Mouse (Mus musculus) CH12.LX (cell line): ENCODE measurements around the gene Hoxc8. TPM values are rescaled to one million over a fixed set of nuclear protein-coding genes. Genes with fewer than 3 reads are reported as not detected.

Experiments used
- DNase-seq: peaks from one replicate; pipeline ENCODE4 v3.0.0-alpha.2; 2013; ENCODE audit errors: extremely low read depth
- H3K27ac ChIP-seq: 2 replicates; pipeline ENCODE4 v1.5.1; 2012; ENCODE audit warnings: low read depth, mild to moderate bottlenecking, control low read depth, moderate library complexity; ENCODE audit not compliant: insufficient read depth
- H3K27me3 ChIP-seq: replicated peaks from 2 replicates; pipeline ENCODE3; 2012; ENCODE audit warnings: inconsistent platforms
- H3K36me3 ChIP-seq, 2 experiments: replicated peaks in 1 of 2; 2 replicates each; pipeline versions ENCODE3 to v1.6.1; 2012; ENCODE audit warnings: inconsistent platforms in 1 of 2, low read length in 1 of 2, mild to moderate bottlenecking in 1 of 2, mixed read lengths in 1 of 2, moderate library complexity in 1 of 2; ENCODE audit not compliant: control insufficient read depth in 1 of 2, insufficient read depth in 1 of 2
- H3K4me1 ChIP-seq, 2 experiments: 2 replicates each; pipeline ENCODE4 v1.6.1; 2012; ENCODE audit warnings: inconsistent platforms in 1 of 2, moderate library complexity in 1 of 2; ENCODE audit not compliant: insufficient read depth in 2 of 2, control insufficient read depth in 1 of 2
- H3K4me2 ChIP-seq: 2 replicates; pipeline ENCODE4 v1.6.1; 2012; ENCODE audit warnings: low read depth, mild to moderate bottlenecking, control low read depth; ENCODE audit not compliant: poor library complexity, insufficient read depth, severe bottlenecking
- H3K4me3 ChIP-seq, 3 experiments: fragments of 150-350 bp in 1 of 3; sonication (generic) in 1 of 3; replicated peaks in 1 of 3; 2 replicates each; pipeline versions ENCODE3 to v1.5.1; 2011 to 2012; ENCODE audit warnings: low read depth in 2 of 3, low read length in 2 of 3, mild to moderate bottlenecking in 2 of 3, moderate library complexity in 2 of 3, control low read depth in 1 of 3, improper control_type of control experiment in 1 of 3, inconsistent platforms in 1 of 3, mixed read lengths in 1 of 3; ENCODE audit not compliant: poor library complexity in 1 of 3
- H3K79me2 ChIP-seq: replicated peaks from 2 replicates; pipeline ENCODE4 v1.6.1; 2012; ENCODE audit warnings: mild to moderate bottlenecking, moderate library complexity; ENCODE audit not compliant: control insufficient read depth, poor library complexity, insufficient read depth, severe bottlenecking; ENCODE audit errors: extremely low read depth
- H3K9ac ChIP-seq: 2 replicates; pipeline ENCODE4 v1.6.1; 2012; ENCODE audit warnings: low read depth, mild to moderate bottlenecking, control low read depth, moderate library complexity; ENCODE audit not compliant: insufficient read depth
- H3K9me3 ChIP-seq: replicated peaks from 2 replicates; pipeline ENCODE3; 2012; ENCODE audit warnings: low read length, inconsistent platforms, mixed read lengths
- CHD2 ChIP-seq: IDR thresholded peaks from 2 replicates; pipeline ENCODE4 v1.6.1; 2011; ENCODE audit warnings: low read length, improper control_type of control experiment
- E2F4 ChIP-seq: IDR thresholded peaks from 2 replicates; pipeline ENCODE4 v1.6.1; 2011; ENCODE audit warnings: low read depth, low read length, improper control_type of control experiment; ENCODE audit not compliant: insufficient replicate concordance
- EP300 ChIP-seq: IDR thresholded peaks from 2 replicates; pipeline ENCODE4 v1.6.1; 2011; ENCODE audit warnings: low read length, improper control_type of control experiment
- JUND ChIP-seq: conservative IDR thresholded peaks from 2 replicates; pipeline ENCODE4 v1.6.1; 2011; ENCODE audit warnings: low read depth, low read length, improper control_type of control experiment
- MAFK ChIP-seq: IDR thresholded peaks from 2 replicates; pipeline ENCODE4 v1.6.1; 2011; ENCODE audit warnings: low read length, improper control_type of control experiment; ENCODE audit not compliant: insufficient replicate concordance
- MAX ChIP-seq: IDR thresholded peaks from 2 replicates; pipeline ENCODE4 v1.6.1; 2011; ENCODE audit warnings: low read length, improper control_type of control experiment
- NRF1 ChIP-seq: IDR thresholded peaks from 2 replicates; pipeline ENCODE4 v1.6.1; 2014; ENCODE audit warnings: low read depth, mild to moderate bottlenecking, inconsistent platforms, low read length, improper control_type of control experiment, moderate library complexity
- PAX5 ChIP-seq: IDR thresholded peaks from 2 replicates; pipeline ENCODE4 v1.6.1; 2012; ENCODE audit warnings: low read length, inconsistent platforms, mixed read lengths
- POLR2AphosphoS2 ChIP-seq: IDR thresholded peaks from 2 replicates; pipeline ENCODE4 v1.6.1; 2011; ENCODE audit warnings: low read depth, low read length, improper control_type of control experiment
- RAD21 ChIP-seq: IDR thresholded peaks from 2 replicates; pipeline ENCODE4 v1.6.1; 2011; ENCODE audit warnings: low read depth, mild to moderate bottlenecking, low read length, improper control_type of control experiment, moderate library complexity
- SMC3 ChIP-seq: IDR thresholded peaks from 2 replicates; pipeline ENCODE4 v1.6.1; 2011; ENCODE audit warnings: low read depth, low read length, improper control_type of control experiment
- UBTF ChIP-seq: IDR thresholded peaks from 2 replicates; pipeline ENCODE4 v1.6.1; 2012; ENCODE audit warnings: low read depth, mild to moderate bottlenecking, inconsistent platforms, low read length, improper control_type of control experiment, moderate library complexity
- ZMIZ1 ChIP-seq: IDR thresholded peaks from 2 replicates; pipeline ENCODE4 v1.6.1; 2012; ENCODE audit warnings: low read depth, mild to moderate bottlenecking, inconsistent platforms, low read length, improper control_type of control experiment
- dilution Hi-C: fragments of 300-500 bp; cut with MboI; formaldehyde crosslinking; loops from 2 replicates; pipeline ENCODE4 v1.14.3; 2020; ENCODE audit warnings: low sequenced_read_pairs; ENCODE audit not compliant: extremely low pct_unique_long_range_greater_than_20kb, extremely low pct_ligation_motif_present
- in situ Hi-C: fragments of 300-500 bp; cut with MboI; formaldehyde crosslinking; loops from 3 replicates; pipeline ENCODE4 v1.14.3; 2019; ENCODE audit warnings: low sequenced_read_pairs, low pct_ligation_motif_present, low pct_unique_long_range_greater_than_20kb, mixed read lengths
- polyA plus RNA-seq: library from polyadenylated mRNA; unstranded; fragments of >175 nt; gene quantifications from 2 replicates; pipeline ENCODE4 v1.2.1, GENCODE M21; 2012; ENCODE audit warnings: low read depth; ENCODE audit not compliant: insufficient read length
- total RNA-seq, 2 experiments: library from RNA; depleted of rRNA; stranded (reverse); fragments of 300-350 nt in 1 of 2; fragments of >200 nt in 1 of 2; gene quantifications; 2 replicates each; pipeline ENCODE4 v1.2.3; 2012 to 2014

The Hoxc8 gene
- total and polyA plus RNA-seq, 3 experiments = not detected

DNA sequence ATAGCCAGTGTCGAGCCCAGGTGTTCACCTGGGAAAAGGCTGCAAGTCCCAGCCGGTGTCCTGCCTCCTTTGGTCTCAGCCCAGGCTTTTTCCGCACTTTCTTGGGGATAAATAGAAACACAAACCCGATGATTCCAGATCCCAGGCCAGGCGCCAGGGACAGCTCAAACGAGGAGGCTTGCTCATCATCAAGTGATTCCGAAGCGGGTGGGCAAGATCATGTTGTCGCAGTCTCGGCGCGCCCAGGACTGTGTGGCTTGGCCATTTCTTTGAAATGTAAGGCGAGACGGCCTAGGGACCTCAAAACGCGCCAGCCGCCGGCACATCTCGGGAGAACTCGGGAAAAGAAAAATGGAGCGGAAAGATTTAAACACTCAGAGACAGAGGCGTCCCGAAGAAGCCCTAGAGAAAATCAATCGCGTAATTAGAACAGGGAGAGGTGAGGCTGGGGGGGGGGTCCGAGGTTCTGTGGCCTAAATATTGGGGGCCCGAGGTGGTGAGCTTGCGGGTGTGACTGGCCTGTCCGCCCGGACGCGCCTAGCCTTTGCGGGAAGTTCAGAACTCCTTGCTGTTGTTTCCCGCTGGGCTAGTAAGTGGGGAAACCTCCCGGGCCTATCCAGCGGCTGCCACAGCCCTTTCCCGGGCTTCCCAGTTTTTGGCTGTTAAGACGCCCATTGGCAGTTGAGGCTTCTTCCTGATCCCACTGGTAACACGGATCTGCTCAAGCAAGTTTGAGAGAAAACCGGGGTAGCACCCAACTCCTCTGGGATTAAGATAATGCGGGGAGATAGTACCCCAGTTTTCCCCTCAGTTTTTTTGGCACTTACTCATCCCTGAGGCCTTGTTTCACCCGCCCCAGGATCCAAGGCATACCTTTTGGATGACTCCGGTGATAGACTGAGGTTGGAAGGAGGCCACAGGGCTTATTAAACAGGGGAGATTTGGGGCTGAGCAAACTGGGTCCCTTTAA is 37.1 kb downstream of the Hoxc8 start:
- TF ChIP-seq RAD21 (no peak), POLR2AphosphoS2 (no peak), ZMIZ1 (no peak), PAX5 (no peak), MAX (no peak), SMC3 (no peak), CHD2 (no peak), UBTF (no peak), NRF1 (no peak), EP300 (no peak)
- TF ChIP-seq, all 38 proteins: peak for 0
- in situ Hi-C loops (no loop called here), dilution Hi-C loops (no loop called here)
- H3K4me2 ChIP-seq = no peak overlapping the region; the same call in 1 of the 2 replicates
- peaks cover 8 to 49% of the 10 kb centered on the region in 2 experiments; a peak in 3 of 4 replicates for H3K4me1 ChIP-seq
- no peaks in the 10 kb centered on the region for H3K9me3 ChIP-seq
- no peak overlapping the region for H3K27ac ChIP-seq
- H3K36me3 ChIP-seq = peaks cover 0 to 11% of the 10 kb centered on the region in 2 experiments
- H3K4me3 ChIP-seq = no peak overlapping the region
- no peaks in the 10 kb centered on the region for H3K27me3 ChIP-seq
- no peak for DNase-seq
- no peak overlapping the region for H3K9ac ChIP-seq
- H3K79me2 ChIP-seq = no peaks in the 10 kb centered on the region

DNA sequence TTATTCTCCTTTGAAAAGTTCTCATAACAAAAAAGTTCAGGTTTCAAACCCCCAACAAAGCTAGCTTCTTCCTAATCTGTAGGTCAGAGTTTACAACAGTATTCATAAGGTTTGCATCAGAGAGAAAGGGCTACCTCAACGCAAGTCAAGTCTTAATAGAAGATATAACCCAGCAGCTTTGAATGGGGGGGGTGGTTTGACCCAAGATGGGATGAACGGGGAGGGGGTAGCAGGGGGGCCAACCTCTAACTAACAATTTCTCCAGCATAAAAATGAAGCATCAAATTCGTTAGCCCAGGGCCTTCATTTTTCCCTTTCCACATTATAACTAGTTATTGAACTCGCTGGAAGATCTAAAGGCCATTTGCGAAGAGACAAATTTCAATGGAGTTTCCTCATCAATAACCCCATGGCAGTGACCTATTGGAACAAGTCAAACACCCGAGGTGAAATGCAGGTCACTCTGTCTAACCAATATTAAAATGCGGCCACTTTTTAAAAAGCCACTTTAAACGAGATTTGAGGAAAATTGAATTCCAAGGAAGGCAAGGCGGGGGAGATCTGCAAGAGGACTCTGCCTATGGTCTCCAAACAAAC is 38.6 kb downstream of the Hoxc8 start:
- Histone ChIP-seq H3K27ac (no peak overlapping the region), H3K9me3 (no peaks in the 10 kb centered on the region), H3K4me2 (no peak overlapping the region), H3K9ac (no peak overlapping the region), H3K27me3 (no peaks in the 10 kb centered on the region), H3K4me1 (peaks cover 8 to 61% of the 10 kb centered on the region in 2 experiments; a peak in 3 of 4 replicates), H3K79me2 (no peaks in the 10 kb centered on the region), H3K4me3 (no peak overlapping the region), H3K36me3 (peaks cover 0 to 11% of the 10 kb centered on the region in 2 experiments)
- in situ Hi-C loops (no loop called here), dilution Hi-C loops (no loop called here)
- TF ChIP-seq JUND (no peak), MAFK (no peak), E2F4 (no peak), UBTF (no peak), CHD2 (no peak), POLR2AphosphoS2 (no peak)
- no peak for DNase-seq
